Mouse (Mus musculus) central nervous system, embryonic 11.5 days (tissue): Measurements from ENCODE around the gene Apip. TPM values are rescaled to one million over a fixed set of nuclear protein-coding genes. Genes with fewer than 3 reads are reported as not detected.

Experiments
- polyA plus RNA-seq: library from polyadenylated mRNA; depleted of rRNA; stranded (reverse); fragments of >200 nt; gene quantifications from 2 replicates; pipeline ENCODE4 v1.2.3, GENCODE M21; 2012; rRNA removed

Apip gene
- polyA plus RNA-seq, result 34.6 and 50.5 TPM in 2 replicates

GRCm38 (mm10) chr2:103073219-103073982 lies at the start of gene Apip, which contains the start of gene Pdhx:
Gene Apip (plus strand): TSS chr2:103073675.
Gene Pdhx (minus strand): TSS chr2:103073513.

Other genes with a start within 250 kb of the Apip start
- 2.4 and 3.9 TPM in 2 replicates for gene Cd44, start 172.0 kb upstream of the Apip start, polyA plus RNA-seq
- 28.1 and 37.0 TPM in 2 replicates for gene Pdhx, start 162 bp upstream of the Apip start, polyA plus RNA-seq
- 0.04 and 0.06 TPM in 2 replicates for gene Ehf, start 229.6 kb downstream of the Apip start, polyA plus RNA-seq